Mouse (Mus musculus) brain, embryonic 14.5 days (tissue): Measurements from ENCODE around the gene Borcs5.

Source experiments
- CTCF ChIP-seq: fragments of 200-500 bp; IDR thresholded peaks from 2 replicates; pipeline ENCODE4 v1.5.1; 2012; ENCODE audit warnings: inconsistent platforms, mild to moderate bottlenecking, moderate library complexity, borderline replicate concordance; ENCODE audit not compliant: insufficient read depth, insufficient read length; ENCODE audit errors: extremely low read depth
- POLR2A ChIP-seq: fragments of 200-500 bp; IDR thresholded peaks from 2 replicates; pipeline ENCODE4 v1.6.1; 2012; ENCODE audit warnings: mild to moderate bottlenecking, inconsistent platforms, borderline replicate concordance; ENCODE audit not compliant: poor library complexity, insufficient read depth, insufficient read length, severe bottlenecking; ENCODE audit errors: extremely low read depth

DNA sequence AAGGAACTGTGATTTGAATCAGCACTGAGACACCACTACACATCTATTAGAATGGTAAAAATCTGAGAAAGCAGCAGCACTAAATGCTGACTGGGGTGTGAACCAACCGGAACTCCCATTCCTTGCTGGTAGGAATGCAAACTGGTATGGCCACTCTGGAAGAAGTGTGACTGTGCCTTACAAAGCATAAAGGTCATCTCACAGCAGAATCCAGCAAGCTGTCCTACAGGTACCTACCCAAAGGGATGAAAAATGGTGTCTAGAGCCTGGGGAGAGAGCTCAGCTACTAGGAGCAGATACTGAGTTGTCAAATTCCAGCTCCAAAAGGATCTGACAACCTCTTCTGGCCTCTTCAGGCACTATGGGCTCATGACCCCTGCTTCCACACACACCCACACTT is 12.7 kb upstream of the Borcs5 start:
- TF ChIP-seq CTCF (no peak), POLR2A (no peak)
